Mouse (Mus musculus) embryonic fibroblast, embryonic 13.5 days (primary cell): Measurements from ENCODE around the gene Dner. TPM values are rescaled to one million over a fixed set of nuclear protein-coding genes. Genes with fewer than 3 reads are reported as not detected.

ENCODE experiments used
- H3K27ac ChIP-seq: 2 replicates; pipeline ENCODE4 v1.5.1; 2012; ENCODE audit warnings: low read length, control low read depth, inconsistent platforms; ENCODE audit not compliant: insufficient read depth
- H3K4me1 ChIP-seq: 2 replicates; pipeline ENCODE4 v1.6.1; 2011; ENCODE audit warnings: low read length; ENCODE audit not compliant: control insufficient read depth, insufficient read depth
- H3K4me3 ChIP-seq: 2 replicates; pipeline ENCODE4 v1.5.1; 2011; ENCODE audit warnings: mild to moderate bottlenecking, control low read depth, low read length; ENCODE audit not compliant: insufficient read depth
- CTCF ChIP-seq: IDR thresholded peaks from 2 replicates; pipeline ENCODE4 v1.5.1; 2011; ENCODE audit warnings: mild to moderate bottlenecking, control low read depth, low read length, moderate library complexity, borderline replicate concordance; ENCODE audit not compliant: insufficient read depth
- POLR2A ChIP-seq: IDR thresholded peaks from 2 replicates; pipeline ENCODE4 v1.6.1; 2011; ENCODE audit warnings: low read depth, mild to moderate bottlenecking, control low read depth, low read length, moderate library complexity
- polyA plus RNA-seq: library from polyadenylated mRNA; stranded (reverse); fragments of >200 nt; gene quantifications from 2 replicates; pipeline ENCODE4 v1.2.4, GENCODE M21; 2011; ENCODE audit warnings: low read depth; ENCODE audit not compliant: missing spikeins, insufficient read length

The Dner gene
- polyA plus RNA-seq, 1 experiment: 1.4 TPM

- Histone ChIP-seq H3K27ac (no peak overlapping the region), H3K4me3 (no peak overlapping the region), H3K4me1 (no peaks in the 10 kb centered on the region)
- TF ChIP-seq CTCF (no peak), POLR2A (no peak)
Observed at GRCm38 (mm10) chr1:84432311-84432710, 263.7 kb downstream of the Dner start.

GRCm38 (mm10) chr1:84428331-84428730 is 267.7 kb downstream of the Dner start:
- H3K4me3 ChIP-seq: no peak overlapping the region
- H3K27ac ChIP-seq: no peak overlapping the region
- no peaks in the 10 kb centered on the region for H3K4me1 ChIP-seq
- TF ChIP-seq POLR2A (no peak), CTCF (no peak)

GRCm38 (mm10) chr1:84427757-84428156 is 268.3 kb downstream of the Dner start:
- no peak for TF ChIP-seq CTCF
- TF ChIP-seq POLR2A: no peak
- no peaks in the 10 kb centered on the region for H3K4me1 ChIP-seq
- H3K4me3 ChIP-seq: no peak overlapping the region
- H3K27ac ChIP-seq: no peak overlapping the region

GRCm38 (mm10) chr1:84426679-84427078 is 269.3 kb downstream of the Dner start:
- Histone ChIP-seq H3K4me3 (no peak overlapping the region), H3K4me1 (no peaks in the 10 kb centered on the region), H3K27ac (no peak overlapping the region)
- TF ChIP-seq POLR2A (no peak), CTCF (no peak)

DNA sequence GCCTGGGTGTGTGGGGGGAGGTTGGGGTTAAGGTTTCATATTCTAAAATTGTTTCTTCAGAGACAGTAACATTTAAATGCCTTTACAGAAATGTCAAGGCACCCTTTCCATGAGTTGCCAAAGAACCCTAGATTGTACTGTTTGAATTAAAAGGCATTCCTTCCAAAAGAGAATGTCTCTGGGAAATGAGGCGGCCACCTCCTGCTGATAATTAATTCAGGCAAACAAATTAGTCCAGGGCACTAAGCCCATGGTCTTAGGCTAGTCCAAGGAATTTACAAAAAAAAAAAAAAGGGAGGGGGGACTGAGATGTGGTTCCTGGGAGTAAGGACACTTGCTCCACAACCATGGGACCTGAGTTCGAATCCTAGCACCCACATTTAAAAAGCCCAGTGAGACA is 273.1 kb downstream of the Dner start:
- no peaks in the 10 kb centered on the region for H3K4me1 ChIP-seq
- H3K27ac ChIP-seq: no peak overlapping the region
- H3K4me3 ChIP-seq: no peak overlapping the region
- TF ChIP-seq CTCF (no peak), POLR2A (no peak)

- TF ChIP-seq POLR2A (no peak), CTCF (no peak)
- no peak overlapping the region for H3K27ac ChIP-seq
- H3K4me3 ChIP-seq: no peak overlapping the region
- no peaks in the 10 kb centered on the region for H3K4me1 ChIP-seq
Observed at GRCm38 (mm10) chr1:84421845-84422244, 274.2 kb downstream of the Dner start.

- H3K27ac ChIP-seq: no peak overlapping the region
- no peak for TF ChIP-seq POLR2A
- TF ChIP-seq CTCF: no peak
- H3K4me1 ChIP-seq: no peaks in the 10 kb centered on the region
- no peak overlapping the region for H3K4me3 ChIP-seq
Observed at GRCm38 (mm10) chr1:84419416-84419815, 276.6 kb downstream of the Dner start.

DNA sequence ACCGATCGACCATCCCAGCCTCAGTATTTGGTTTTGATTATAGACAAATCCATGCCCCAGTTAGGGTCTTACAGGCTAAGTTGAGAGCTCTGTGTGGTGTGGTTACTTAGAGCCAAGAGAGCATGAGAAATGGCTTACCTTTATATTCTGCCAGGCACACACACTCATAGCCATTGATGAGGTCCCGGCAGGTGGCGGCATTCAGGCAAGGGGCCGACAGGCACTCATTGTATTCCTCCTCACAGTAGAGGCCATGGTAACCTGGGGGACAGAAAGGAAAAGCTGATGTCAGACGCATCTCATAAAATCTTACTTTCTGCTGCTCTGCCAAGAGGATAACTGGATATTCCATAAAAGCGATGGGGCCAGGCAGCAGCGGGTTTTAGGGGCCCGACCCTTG is 277.5 kb downstream of the Dner start:
- no peaks in the 10 kb centered on the region for H3K4me1 ChIP-seq
- no peak overlapping the region for H3K27ac ChIP-seq
- no peak overlapping the region for H3K4me3 ChIP-seq
- no peak for TF ChIP-seq CTCF
- no peak for TF ChIP-seq POLR2A

- Histone ChIP-seq H3K4me1 (no peaks in the 10 kb centered on the region), H3K27ac (no peak overlapping the region), H3K4me3 (no peak overlapping the region)
- TF ChIP-seq CTCF (no peak), POLR2A (no peak)
Observed at GRCm38 (mm10) chr1:84417761-84418238, 278.2 kb downstream of the Dner start.

DNA sequence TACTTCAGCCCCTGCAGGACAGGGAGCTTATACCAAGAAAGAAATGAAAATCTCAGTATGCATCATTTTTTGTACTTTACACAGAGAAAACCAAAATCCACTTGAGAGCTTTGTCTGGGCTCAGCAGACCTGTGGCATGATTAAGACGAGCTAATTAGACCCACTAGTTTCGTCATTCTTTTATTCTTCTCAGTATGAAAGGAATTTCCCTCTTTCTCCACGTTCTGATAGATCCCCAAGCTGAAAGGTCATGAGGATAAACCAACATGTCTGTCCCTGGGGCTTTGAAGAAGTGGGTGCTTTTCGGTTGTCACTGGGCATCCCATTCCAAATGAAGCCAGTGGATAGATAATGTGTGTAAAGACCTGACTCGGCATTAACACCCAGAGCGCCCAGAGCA is 278.7 kb downstream of the Dner start:
- TF ChIP-seq CTCF: no peak
- TF ChIP-seq POLR2A: no peak

DNA sequence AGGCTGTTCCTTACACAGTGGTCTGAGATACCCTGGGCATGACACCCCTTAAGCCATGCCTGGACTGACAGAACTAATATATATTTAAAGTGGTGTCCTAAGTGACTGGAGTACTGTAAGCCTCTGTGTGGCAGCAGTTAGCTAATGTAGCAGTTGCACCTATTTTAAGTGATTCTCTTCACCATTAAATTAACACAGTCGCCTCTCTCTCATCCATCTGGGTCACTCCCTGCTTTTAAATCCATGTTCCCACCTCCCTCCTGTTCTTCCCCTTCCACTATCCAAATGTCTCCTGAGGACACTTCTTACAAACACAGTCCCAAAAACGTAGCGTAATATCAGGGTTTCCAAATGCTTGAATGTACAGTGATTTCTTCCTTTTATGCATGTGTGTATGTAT is 281.6 kb downstream of the Dner start:
- TF ChIP-seq CTCF: no peak
- TF ChIP-seq POLR2A: no peak
- Histone ChIP-seq H3K4me1 (no peaks in the 10 kb centered on the region), H3K27ac (no peak overlapping the region), H3K4me3 (no peak overlapping the region)

More for the DNA sequence above, 278.7 kb downstream of the Dner start:
- Histone ChIP-seq H3K27ac (no peak overlapping the region), H3K4me1 (no peaks in the 10 kb centered on the region), H3K4me3 (no peak overlapping the region)
